Mouse (Mus musculus): Measurements from ENCODE around the gene Gm49405. TPM values are rescaled to one million over a fixed set of nuclear protein-coding genes. Genes with fewer than 3 reads are reported as not detected.
A peak's percentile ranks its signal among the peaks of the same experiment; 100 is the strongest.

The Gm49405 gene
- total RNA-seq, 4 experiments from 2014 or later, result 0.61 to 1.7 (median 1.3) TPM

DNA sequence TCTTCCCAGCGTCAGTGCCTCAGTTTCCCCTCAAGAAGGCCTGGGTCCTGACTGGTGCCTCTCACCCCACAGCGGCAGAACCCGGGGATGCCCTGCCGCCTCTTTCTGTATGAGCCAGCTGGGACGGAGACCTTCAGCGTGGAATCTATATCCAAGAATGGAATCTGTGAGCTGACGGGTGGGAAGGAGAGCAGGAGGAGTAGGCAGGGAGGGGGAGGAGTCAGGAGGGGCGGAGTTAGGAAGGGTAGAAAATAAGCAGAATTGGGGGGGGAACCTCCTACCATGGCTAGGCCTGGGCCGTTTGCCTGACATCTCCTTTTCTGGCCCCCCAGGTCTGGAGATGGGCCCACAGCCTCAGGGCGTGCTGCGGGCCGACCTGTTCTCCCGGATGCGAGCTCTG is 12.4 kb upstream of the Gm49405 start:
- no peak for DNase-seq

DNA sequence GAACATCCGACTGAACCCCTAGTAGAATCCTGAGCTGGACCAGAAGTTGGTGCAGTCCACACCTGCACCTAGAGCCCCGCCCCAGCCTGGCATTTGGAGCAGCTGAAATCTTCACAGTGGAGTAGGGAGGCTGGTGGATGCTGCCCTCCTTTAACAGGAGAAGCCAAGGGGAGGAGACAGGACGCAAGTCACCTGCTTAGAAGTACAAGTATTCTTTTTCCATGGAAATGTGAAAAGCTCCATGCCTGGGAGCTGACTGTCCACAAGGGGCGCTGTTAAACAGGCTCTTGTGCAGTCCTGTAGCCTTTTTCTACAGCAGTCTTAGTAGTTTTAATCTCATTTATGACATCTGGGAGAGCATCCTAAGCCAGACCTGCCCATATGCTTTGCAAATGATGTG is 11.7 kb upstream of the Gm49405 start:
- DNase-seq, result no peak

DNA sequence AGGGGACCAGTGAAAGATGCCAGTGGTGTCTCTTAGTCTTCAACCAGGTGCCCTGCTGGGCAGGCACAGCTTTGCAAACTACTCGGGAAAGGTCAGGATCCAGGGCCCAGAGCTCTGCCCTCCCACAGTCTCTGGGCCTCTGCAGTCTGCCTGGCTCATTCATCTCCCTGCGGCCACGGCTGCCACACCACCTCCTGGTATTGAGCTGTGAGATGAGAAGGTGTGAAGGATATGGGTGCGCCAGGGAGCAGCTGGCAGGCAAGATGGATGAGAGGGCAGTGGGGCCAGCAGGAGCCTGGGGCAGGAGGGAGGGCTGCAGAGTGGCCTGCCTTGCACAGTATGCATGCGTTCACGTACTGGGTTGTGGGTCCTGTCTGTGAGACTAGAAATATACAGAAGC is 9.6 kb upstream of the Gm49405 start:
- DNase-seq, result no peak

DNA sequence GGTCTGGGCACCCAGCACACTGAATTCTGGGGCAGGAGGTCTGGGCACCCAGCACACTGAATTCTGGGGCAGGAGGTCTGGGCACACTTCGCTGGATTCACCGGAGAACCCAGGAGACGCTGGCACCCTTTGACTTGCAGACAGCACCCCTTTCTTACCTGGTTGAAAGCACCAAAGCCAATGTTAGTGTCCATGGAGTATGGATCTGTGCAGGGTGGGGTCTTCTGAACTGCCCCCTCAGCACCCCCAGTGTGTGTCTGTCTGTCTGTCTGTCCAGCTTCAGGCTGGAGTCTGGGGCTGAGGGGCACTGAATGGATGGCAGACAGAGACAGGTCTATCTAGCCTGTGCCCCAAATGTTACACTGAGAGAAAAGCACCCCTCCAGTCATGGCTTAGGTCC is 8.9 kb upstream of the Gm49405 start:
- no peak for DNase-seq

DNA sequence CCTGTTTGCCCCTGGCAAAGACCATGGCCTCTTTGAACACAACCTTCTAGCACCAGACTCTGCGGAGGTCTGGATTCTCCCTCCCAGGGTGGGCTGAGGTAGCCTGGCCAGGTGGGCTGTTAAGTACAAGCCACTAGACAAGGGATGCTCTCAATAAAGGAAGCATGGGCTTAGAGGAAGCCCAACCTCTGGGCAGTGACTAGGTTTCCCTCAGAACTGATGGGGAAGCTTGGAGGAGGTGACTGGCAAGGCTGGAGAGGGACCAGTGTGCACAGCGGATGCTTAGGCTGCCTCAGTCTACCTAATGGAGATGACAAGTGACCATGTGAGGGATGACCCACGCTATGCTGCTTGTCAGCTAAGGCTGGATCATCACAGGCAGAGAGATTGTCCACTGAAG is 8.5 kb upstream of the Gm49405 start:
- DNase-seq, result no peak

DNA sequence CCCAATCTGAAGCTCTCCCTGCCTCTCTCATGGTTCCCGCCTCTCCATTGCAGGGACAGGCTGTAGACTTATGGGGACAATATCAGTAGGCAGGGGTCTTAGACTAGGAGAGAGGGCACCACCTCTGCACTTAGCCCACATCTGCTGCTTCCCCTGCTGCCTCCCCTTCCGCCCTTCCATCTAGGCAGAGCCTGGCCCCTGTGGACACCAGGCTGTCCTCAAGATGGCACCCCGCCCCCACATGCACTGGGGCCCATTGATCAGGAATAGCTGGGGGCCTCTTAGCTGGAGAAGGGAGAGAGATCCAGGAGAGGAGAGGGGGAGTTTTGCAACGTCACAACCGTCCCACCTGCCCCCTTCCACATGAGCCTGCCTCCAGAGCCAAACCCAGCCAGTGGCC is 8.0 kb upstream of the Gm49405 start, which contains the start of gene Tbx10:
Gene Tbx10 (plus strand): TSS at position 337 of the 400 bp plus-strand sequence.
- no peak for DNase-seq

DNA sequence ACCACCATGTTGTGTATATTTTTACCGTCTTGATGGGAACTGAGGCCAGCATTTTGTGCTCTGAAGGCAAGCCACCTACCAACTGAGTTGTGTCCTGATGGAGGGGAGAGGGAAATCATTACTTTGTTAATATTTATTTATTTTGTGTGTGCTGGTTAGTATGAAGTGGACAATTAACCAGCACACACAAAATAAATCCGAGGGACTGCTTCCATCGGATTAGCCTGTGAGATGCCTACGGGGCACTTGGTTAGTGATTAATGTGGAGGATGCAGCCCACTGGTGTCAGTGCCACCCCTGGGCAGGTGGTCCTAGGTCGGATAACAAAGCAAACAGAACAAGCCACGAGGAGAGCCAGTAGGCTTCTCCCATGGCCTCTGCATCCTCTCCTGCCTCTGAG is 5.5 kb upstream of the Gm49405 start:
- no peak for DNase-seq

DNA sequence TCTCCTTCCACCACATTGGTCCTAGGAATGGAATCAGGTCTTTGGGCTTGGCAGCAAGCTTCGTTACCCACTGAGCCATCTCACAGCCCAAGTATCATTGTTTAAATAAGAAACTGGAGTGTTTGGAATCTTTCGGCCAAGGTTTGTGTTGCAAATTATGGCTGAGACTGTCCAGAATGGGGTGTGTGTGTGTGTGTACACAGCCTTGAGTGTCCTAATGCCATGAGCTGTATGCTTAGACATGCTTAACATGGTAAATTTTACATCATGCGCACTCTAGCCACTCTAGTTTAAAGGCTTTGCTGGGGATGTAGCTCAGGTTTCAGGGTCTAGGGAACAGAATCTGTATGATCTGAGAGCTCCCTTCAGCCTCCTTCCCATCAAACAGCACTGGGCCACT is 4.9 kb upstream of the Gm49405 start:
- DNase-seq, result no peak

DNA sequence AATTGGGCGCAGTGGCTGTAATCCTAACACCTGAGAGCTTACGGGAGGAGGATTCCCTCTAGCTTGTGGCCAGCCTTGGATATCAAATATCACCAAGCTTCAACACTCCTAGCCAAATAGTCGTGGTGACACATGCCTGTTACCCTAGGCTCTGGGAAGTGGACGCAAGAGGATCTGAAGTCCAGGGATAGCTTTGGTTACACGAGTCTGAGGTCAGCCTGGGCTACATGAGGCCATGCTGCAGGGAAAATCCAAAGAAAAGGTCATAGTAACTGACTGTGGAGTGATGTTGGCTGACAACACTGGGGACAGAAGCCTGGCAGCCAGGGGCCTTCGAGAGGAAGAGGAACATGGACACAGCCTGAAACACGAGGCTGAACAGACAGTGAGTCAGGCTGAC is 4.3 kb upstream of the Gm49405 start:
- no peak for DNase-seq

DNA sequence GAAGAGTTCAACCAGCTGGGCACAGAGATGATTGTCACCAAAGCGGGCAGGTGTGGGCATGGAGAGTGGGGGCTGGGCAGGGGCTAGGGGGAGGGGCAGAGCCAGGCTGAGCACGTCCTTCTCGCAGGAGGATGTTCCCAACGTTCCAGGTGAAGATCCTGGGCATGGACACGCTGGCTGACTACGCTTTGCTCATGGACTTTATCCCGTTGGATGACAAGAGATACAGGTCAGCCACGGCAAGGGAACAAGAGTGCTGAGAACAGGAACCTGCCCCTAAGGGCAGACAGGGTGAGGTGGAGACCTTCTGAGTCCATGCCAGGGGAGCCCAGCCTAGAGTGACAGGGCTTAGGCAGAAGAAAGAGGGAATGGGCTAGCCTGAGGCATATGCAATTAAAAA is 3.7 kb upstream of the Gm49405 start:
- DNase-seq, result no peak

DNA sequence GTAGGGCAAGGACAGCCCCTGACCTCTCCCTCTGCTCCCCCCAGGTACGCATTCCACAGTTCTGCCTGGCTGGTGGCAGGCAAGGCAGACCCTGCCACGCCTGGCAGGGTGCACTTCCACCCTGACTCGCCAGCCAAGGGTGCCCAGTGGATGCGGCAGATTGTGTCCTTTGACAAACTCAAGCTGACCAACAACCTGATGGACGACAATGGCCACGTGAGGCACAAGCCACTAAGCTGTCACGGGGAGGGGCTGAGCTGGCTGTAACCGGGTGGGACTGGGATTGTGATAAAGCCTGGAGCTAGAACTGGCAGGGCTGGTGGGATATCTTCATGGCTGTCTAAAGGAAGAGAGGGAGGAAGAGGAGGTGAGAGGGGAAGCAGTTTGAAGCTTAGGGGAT is 3.2 kb upstream of the Gm49405 start:
- DNase-seq, result no peak

DNA sequence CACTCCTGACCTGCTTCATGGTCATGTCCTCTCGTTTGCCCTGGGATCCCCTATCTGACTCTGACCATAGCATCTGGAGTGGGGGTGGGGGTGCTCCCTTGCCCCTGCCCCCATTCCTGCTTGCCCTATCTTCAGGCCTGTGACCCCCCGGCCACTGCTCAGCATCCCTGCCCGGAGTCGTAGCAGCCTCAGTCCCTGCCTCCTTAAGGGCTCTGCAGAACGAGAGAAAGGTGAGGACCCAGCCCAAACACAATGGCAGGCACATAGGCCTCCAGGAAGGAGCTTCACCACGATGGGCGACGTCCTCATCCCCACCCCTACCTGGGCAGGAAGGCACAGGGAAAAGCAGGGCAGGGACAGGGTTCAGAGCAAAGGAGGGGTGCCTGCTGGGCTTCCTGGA is 2.1 kb upstream of the Gm49405 start:
- DNase-seq, result no peak

DNA sequence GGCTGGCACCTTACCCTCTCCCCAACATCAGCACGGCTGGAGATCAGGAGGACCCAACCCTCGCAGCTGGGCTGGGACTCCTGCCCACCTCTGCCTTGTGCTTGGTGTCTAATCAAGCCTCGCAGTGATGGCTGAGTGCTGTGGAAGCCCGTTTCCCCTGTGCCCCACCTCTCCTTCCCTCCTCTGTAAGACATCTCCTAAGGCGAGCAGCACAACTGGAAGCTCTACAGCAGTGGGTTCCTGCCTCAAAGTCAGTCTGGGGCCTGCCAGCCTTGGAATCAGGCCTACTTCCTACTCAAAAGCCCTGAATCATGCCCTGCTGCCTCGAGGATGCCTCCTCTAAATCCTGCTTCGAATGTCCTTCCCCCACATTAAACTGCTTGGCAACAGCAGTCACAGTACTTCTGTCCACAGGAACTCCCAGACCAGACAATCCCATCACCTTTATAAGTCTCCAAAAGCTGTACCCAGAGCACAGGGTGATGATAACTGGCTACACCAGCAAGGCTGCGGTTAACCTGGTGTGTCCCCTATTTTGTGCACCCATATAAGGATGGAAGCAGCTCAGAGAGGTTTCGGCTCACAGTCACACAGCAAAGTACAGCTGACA is 1.2 kb upstream of the Gm49405 start:
- no peak for DNase-seq

DNA sequence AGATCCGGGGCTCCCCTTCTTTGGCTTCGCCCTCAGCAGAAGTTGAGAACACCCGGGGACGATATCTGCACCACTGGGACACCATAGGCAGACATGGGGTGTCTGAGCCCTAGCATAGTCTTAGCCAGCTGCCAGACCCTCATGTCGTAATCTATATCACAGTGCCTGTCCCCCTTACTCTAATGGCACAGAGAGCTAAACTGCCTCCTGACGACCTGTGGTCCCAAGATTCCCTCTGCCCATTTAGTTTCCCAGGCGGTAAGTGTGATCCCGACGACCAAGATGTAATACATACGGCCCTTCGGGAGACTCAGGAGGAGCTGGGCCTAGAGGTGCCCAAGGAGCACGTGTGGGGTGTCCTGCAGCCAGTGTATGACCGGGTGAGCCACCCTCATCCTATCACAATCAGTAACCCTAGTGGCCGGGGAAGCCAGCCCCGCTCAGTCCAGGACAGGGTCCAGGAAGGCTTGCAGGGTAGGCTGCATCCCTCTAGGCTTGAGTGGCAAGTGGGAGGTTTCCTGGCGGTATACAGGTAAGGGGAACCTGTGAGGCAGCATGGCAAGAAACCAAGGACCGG is 611 bp downstream of the Gm49405 start:
- DNase-seq, result no peak

DNA sequence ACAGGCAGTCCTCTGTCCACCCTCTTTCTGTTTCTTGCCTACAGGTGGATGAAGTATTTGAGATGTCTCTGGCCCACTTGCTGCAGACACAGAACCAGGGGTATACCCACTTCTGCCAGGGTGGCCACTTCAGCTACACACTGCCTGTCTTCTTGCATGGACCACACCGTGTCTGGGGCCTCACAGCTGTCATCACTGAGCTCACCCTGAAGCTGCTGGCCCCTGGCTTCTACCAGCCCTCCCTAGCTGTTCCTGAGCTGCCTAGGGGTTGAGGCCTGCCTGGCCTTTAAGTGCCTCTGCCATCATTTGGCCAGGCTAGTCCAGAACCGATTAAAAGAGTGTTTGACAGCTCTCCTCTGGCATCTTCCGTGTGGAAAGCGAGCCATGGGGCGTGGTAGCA is 1.3 kb downstream of the Gm49405 start:
- DNase-seq, result no peak

DNA sequence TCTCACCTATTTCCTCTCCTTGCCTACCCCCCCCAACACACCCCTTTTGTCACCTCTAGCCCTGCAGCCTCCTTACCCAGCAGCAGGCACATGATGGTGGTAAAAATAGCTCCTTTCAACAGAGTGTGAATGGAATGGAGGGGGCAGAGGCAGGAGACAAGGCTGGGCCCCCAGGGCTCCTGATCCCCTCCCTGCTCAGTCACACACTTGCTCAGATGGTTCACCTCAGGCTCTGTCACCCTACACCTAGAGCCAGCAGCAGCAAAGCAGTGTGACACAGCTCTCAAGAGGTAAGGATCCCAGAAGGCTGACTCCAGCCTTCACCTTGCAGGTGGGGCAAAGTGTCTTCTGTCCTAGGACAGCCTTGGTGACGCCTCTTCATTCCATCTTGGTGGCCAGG is 2.7 kb downstream of the Gm49405 start, which contains the start of gene Doc2g:
Gene Doc2g (plus strand): TSS at position 202 of the 400 bp plus-strand sequence.
- no peak for DNase-seq

DNA sequence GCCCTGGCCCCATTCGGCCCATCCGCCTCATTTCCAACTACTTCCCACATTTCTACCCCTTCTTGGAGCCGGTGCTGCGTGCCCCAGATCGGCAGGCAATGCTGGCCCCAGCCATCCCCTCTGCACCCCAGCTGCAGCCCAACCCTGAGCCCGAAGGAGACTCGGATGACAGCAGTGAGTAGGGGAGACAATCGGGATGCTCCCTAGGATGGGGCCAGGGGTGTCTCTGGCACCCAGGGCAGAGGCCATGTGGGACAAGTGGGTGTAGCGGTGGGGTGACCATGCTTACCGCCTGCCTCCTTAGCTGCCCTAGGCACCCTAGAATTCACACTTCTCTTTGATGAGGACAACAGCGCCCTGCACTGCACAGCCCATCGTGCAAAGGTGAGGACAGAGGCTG is 3.2 kb downstream of the Gm49405 start:
- no peak for DNase-seq

DNA sequence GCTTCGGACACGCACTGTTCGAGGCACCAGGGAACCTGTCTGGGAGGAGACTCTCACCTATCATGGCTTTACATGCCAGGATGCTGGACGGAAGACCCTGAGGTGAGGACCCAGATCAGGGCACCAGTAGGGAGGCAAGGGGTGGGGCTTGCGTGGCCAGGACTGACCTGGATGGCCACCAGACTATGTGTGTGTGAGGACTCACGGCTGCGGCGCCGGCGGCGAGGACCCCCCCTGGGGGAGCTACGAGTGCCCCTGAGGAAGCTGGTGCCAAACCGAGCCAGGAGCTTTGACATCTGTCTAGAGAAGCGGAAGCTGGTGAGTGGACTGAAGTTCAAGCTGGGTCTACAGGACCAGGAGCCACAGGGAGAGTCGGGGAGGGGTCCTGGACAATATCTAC is 3.9 kb downstream of the Gm49405 start:
- DNase-seq, result no peak

DNA sequence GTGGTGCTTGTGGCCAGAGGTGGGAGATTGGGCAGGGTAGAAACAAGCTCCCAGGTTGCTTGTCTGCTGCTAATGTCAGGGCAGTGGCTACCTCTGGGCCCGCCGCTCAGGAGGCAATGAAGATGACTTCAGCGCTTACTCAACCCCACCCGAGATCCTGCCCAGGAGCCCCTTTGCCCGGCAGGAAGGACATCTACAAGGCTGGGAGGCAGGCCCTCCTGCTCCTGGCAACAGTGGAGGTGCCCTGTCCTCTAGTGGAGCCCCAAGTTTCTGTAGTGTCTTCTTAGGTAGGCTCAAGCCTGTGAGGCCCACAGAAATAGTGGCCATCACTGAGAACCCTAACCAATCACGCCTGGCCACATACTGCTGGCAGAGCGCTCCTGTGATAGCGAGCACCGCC is 4.7 kb downstream of the Gm49405 start:
- no peak for DNase-seq

DNA sequence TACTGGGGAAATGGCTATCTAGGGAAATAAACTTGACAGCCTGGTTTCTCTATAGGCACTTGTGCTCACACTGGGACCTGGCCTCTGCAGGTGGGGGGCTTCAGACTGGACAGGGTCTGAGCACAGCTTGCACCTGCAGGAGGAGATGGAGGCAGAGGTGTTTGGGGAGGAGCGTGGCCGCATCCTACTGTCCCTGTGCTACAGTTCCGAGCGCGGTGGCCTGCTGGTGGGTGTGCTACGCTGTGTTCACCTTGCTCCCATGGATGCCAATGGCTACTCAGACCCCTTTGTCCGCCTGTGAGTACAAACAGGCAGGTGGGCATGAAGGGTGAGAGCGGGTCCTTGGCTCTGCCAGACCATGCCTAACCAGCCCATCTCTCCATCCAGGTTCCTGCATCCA is 5.5 kb downstream of the Gm49405 start:
- no peak for DNase-seq

DNA sequence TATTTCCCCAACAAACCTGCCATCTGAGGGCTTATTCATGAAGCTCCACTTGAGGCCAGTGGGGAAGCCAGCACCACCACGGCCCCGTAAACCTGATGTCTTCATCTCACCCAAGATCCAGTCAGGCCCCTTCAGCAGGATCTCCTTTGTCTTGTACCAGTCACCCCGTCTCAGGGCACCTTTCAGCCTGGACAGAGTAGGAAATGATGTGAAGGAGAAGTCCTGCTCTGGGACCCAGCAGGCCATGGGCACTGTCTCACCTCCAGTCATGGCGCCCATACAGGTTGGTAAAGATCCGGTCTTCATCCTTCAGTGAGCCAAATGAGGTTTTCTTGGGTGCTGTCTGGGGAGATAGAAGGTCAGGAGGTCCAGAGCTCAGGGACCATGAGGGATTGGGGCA is 10.7 kb downstream of the Gm49405 start:
- no peak for DNase-seq

DNA sequence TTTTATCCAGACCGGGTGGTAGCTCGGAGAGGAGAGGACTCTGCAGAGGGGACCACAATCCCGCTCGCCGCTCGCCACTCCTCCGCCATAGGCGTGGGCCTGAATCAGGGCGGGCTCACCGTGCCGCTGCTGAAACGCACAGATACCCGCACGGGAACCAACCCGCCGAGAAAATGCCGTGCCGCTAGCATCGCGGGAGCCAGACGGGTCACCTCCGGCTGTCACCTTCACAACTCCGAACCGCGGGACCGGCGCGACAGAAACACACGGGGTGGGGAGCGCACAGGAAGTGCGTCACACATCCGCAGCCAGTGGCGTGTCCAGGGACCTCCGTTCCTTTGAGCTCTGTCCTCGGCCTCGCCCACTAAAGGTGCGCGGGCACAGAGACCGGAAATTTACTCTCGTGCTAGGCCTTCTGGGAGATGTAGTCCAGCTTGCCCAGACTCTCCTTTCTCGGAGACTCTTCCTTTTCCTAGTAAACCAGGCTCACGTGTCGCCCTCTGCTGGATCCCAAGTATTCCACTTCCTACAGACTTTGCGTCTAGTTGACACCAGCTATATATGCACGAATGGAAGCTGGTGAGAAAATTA is 12.1 kb downstream of the Gm49405 start, which contains the start of gene Ndufv1:
Gene Ndufv1 (minus strand): TSS at position 375 of the 591 bp plus-strand sequence.
- DNase-seq, result peak; percentile 99

DNA sequence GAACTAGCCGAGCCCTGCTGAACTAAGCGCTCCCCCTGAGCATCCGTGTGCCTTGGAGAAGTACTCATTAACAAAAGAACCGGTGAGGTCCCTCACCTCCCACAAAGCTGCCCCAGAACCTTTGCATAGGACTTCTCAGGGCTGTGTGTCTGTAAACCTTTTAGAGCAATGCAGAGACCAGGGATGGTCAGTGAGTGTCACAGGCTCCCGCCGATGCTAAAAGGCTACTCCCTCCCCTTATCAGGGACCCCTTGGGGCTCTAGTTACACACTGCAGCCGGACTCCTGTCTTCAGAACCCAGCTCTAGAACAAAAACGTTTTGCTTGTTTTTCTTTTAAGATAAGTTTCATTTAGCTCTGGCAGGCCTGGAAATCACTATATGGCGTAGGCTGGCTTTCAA is 12.6 kb downstream of the Gm49405 start:
- DNase-seq, result no peak

DNA sequence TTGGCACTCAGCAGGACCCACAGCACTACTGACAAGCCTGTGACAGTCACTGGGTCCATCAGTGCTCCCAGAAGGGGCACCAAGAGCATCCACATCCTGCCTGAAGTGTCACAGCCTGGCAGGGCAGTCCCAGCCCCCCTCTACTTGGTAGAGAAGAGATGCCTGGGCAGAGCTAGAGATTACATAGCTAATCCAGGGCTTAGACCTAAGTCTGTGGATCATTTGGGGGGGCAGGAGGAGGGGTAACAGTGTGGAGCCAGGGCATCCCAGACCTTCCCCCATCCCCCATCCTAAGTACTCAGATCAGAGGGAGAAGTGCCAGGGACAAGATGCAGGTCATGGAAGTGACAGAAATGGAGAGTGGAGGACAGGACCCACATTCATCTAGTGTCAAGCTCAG is 14.4 kb downstream of the Gm49405 start:
- DNase-seq, result no peak
